Mouse (Mus musculus) c-Kit-positive CD71-positive TER-119-negative erythroid progenitor cells, embryonic 14.5 days (primary cell): ENCODE data around the gene Treh.

Source experiments
- DNase-seq: peaks from one replicate; pipeline ENCODE4 v3.0.0-alpha.2; 2013; ENCODE audit warnings: low read depth

The Treh gene

DNA sequence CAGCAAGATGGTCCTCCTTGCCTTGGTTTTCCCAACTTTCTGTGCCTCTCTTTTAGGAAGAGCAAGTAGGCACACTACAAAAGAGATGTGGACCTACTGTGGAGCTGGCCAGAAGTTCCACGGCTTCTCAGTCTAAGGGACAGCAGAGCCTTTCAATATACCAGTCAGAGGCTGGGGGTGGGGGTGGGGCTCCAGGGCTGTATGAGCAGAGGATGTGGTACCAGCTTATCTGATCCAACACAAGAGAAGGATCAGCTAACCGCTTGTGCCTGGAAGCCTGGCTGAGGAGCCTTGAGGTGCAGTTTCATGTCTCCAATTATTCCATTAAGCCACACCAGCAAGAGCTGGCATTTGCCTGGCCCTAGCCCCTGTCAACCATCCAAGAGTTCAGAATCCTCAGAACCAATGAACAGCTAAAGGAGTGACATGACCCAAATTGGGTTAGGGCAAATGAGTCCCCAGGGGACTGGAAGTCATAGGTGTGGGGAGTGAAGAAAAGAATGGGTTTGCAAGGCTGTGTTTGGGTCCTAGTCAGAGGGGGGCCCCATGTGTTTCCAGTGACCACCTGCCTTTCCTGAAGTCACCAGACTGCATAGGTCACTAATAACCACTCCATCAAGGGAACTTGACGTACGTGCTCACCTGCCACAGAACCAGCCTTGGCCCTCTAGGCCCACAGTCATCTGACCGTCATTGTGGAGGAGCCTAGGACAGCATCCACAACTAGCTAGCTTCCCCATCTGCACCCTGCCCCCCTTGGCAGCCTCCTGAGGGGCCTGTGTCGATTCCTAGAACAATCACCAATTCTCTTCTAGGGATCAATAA, 44.2 kb downstream of the Treh start:
- no peak for DNase-seq

- no peak for DNase-seq
These were observed 44.8 kb downstream of the Treh start for GRCm38 (mm10) chr9:44717822-44718242.

- DNase-seq = no peak
These were observed 46.1 kb downstream of the Treh start for GRCm38 (mm10) chr9:44718937-44719631.

GRCm38 (mm10) chr9:44719632-44720357, 46.8 kb downstream of the Treh start:
- no peak for DNase-seq

- DNase-seq = no peak
These were observed 47.5 kb downstream of the Treh start for GRCm38 (mm10) chr9:44720358-44721153.

DNA sequence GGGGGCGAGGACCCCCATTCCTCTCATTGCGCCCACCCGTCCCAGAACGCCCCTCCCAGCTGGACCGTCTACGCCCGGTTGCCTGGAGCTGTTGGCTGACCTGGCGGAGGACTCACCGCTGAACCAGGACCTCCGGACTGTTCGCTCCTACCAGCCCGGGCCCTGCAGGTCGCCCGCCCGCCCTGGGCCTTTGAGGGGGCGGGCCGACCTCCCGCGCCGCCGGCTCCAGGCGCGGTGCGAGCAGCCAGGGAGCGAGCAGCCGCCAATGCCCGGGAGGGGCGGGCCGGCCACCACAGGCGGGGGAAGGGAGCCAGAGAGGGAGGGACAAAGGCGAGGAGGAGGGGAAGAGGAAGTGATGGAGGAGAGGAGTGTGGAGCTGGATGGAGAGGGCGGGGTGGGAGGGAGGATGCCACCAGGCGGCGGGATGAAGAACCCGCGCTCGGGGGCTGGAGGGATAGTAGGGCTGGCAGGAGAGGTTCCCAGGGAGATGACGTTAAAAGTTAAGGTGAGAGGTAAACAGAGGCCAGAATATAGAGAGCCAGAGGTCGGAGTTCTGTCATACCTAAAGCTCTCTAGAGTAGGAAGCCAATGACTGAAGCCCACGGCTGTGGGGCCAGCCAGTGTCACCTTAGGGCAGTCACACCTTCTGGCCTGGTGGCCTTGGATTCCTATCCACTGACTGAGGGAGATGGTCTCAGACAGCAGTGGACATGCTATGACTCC, 48.3 kb downstream of the Treh start:
- DNase-seq = no peak

DNA sequence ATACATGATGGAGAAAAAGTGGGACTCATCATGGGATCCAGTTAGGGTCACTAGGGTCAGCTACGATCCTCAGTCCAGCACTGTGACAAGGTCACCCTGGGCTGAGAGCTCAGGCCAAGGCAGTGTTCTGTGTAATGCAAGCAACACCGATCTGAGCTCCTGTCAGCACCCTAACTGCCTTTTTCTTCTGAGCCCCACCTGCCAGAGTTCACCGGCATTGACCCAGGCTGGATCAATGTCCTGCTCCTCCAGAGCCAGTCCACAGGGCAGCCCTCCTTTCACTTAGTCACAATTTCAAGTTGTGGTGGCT, 48.8 kb downstream of the Treh start:
- DNase-seq = no peak

DNA sequence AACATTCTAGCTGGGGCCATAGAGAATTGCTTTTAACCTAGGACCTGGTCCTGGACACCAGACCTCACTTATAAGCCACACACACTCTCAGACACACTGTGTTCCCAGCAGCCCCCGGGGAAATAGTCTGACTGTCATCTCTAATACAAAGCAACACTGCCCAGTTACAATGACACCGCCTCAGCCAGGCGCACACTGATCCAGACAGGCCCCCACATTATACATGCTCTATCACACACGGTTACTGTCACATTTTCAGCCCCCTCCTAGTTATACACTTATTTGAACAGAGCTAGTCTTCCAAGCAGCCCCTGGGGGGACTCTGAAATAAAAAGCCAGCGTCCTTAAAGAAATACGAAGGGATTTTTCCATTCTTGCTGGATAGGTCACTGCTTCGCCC, 49.5 kb downstream of the Treh start:
- no peak for DNase-seq

- DNase-seq = no peak
These were observed 50.0 kb downstream of the Treh start for GRCm38 (mm10) chr9:44723008-44723407.

DNA sequence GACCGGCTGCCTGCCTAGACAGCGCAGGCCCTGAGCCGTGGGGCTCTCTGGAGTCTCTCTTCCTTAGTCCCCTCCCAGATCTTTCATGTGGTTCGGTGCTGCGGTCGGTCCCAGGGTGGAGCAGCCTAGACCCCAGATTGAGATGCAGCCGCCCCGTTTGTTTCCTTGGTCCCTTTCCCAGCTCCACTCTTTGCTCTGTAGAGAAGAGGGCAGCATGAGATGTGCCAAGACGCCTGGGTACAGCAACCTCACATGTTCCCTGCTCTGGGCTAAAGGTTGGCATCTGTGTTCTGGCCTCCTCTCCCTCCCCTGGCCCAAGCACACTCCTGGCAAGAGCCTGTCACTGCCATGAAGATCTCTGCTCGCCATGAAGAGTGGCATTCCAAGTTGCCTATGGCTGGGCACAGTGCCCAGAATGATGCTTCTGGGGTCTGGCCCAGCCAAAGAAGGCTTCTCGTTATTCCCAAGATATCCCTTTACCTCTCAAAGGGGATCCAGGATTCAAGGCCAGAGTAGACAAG, 50.5 kb downstream of the Treh start:
- no peak for DNase-seq

DNA sequence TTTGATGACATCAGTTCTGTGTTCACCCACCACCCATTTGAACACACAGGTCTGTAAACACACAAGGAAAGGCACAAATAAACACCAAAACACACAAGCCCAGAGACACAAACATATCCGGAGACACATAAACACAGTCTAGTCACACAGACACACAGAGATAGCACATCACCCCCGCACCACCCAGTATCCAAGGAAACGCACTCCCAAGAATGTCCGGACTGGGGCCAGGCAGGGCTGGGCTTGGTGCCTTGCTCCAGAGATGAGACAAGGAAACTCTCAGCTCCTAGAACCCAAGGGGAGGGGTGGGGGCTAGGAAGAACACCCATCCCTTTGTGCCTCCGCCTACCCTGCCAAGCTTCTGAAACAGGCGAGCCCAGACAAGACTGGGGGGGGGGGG, 51.2 kb downstream of the Treh start:
- DNase-seq = no peak

- no peak for DNase-seq
These were observed 51.6 kb downstream of the Treh start for GRCm38 (mm10) chr9:44724665-44725064.

DNA sequence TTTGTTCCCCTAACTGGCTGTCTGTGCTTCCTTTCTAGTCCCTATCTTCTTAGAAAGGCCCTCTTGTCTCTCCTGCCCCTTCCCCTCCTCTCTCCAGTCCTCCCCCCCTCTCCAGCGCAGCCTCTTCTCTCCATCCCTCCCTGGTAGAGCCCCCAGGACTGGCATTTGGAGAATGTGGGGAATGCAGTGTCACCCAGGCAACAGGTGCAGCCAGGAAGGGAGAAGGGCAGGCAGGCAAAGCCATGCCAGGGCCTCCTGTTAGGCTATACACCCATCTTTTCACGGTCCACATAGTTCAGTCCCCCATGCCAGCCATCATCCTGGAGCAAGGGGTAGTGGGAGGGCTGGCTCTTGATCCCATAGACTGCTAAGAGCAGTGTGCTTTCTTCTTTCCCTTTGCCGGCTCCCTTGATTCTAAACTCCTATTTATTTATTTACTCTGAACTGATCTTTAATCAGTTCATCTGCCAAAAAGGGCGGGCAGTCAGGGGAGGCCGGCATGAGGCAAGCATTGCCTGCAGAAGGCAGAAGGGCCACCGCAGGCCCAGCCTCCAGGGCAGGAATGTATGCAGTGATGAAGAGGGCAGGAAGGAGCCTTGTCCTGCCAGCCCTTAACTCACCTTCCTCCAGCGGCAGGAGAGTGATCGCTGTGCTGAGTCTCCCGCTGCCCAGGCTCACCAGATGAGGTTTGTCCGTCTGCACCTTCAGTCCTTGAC, 53.6 kb downstream of the Treh start:
- no peak for DNase-seq

GRCm38 (mm10) chr9:44727441-44727840, 54.4 kb downstream of the Treh start:
- no peak for DNase-seq

GRCm38 (mm10) chr9:44732130-44732549, 59.1 kb downstream of the Treh start:
- DNase-seq = no peak

- no peak for DNase-seq
These were observed 60.0 kb downstream of the Treh start for GRCm38 (mm10) chr9:44732921-44733530.

GRCm38 (mm10) chr9:44733671-44734523, 60.9 kb downstream of the Treh start:
- DNase-seq = no peak

DNA sequence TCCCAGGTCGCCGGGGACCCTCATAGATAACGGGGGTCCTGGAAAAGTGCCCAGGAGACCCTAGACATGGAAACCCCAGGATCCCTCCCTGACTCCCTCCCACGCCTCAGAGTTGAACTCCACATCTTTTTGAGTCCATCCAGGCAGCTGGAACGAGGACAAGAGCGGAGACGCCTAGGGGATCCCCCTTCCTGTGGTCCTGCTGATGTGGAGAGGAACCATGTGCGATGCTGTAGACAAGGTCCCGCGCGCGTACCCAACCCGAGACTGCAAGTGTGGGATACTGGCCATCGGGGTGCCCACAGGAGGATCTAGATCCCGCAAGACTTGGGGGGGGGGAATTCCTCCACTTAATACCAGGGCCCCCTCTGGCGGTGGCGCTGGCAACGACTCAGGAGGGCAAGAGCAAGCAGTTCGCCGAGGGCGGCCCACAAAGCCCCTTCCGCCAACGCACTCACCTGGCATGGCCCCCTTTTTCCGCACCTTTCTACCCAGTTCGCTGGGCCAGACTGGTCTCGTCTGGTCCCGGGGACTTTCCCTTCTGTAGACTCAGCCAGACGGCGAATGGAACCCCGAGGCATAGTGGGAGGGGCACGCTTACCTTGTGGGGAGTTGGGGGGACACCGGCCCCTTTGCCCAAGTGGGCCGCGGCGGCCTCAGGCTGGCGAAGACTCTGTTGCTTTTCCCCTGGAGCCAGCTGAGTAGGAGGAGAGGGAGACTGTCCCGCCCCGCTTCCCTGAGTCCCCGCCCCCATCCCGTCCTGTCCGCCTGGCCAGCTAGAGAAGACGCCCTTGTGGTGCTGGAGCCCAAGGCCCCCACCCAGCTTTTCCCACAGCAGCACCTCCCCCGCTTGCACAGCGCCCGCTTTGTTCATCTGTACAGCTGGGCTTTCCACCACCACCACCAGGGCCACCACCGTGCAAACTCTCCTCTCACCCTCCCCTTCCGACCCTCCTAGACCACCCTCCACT, 61.8 kb downstream of the Treh start, which contains the start of gene Phldb1:
Phldb1 (minus strand) TSS at position 675 of the 971 bp plus-strand sequence.
- no peak for DNase-seq
